Mouse (Mus musculus) mouse trophoblast stem cell (cell line): ENCODE data around the gene Gpatch1.

Experiments used
- in situ Hi-C, 2 experiments: fragments of 300-500 bp; cut with MseI, MboI; formaldehyde crosslinking; loops; 2 replicates in 1 of 2; 3 replicates in 1 of 2; pipeline ENCODE4 v1.15.1; 2025

The Gpatch1 gene

GRCm38 (mm10) chr7:35317729-35318609, at the start of gene Gpatch1:
TSS of gene Gpatch1 (minus strand) at chr7:35318440.
- in situ Hi-C loops: no loop called here

- in situ Hi-C loops: no loop called here
Observed at GRCm38 (mm10) chr7:35365161-35365910, 47.1 kb upstream of the Gpatch1 start.

- in situ Hi-C loops: no loop called here
Observed at GRCm38 (mm10) chr7:35362868-35363267, 44.6 kb upstream of the Gpatch1 start.

- in situ Hi-C loops: no loop called here
Observed at GRCm38 (mm10) chr7:35362253-35362652, 44.0 kb upstream of the Gpatch1 start.

- in situ Hi-C loops: no loop called here
Observed at GRCm38 (mm10) chr7:35357621-35358020, 39.4 kb upstream of the Gpatch1 start.

- in situ Hi-C loops: no loop called here
Observed at GRCm38 (mm10) chr7:35355303-35355872, 37.1 kb upstream of the Gpatch1 start.

- in situ Hi-C loops: no loop called here
Observed at GRCm38 (mm10) chr7:35353306-35353705, 35.1 kb upstream of the Gpatch1 start.

- in situ Hi-C loops: no loop called here
Observed at GRCm38 (mm10) chr7:35351155-35351554, 32.9 kb upstream of the Gpatch1 start.

- in situ Hi-C loops: no loop called here
Observed at GRCm38 (mm10) chr7:35349886-35350684, 31.8 kb upstream of the Gpatch1 start.

GRCm38 (mm10) chr7:35349022-35349421, 30.8 kb upstream of the Gpatch1 start:
- in situ Hi-C loops: no loop called here

GRCm38 (mm10) chr7:35347918-35348700, 29.9 kb upstream of the Gpatch1 start:
- in situ Hi-C loops: no loop called here

- in situ Hi-C loops: no loop called here
Observed at GRCm38 (mm10) chr7:35344785-35345330, 26.6 kb upstream of the Gpatch1 start.

GRCm38 (mm10) chr7:35342498-35342897, 24.3 kb upstream of the Gpatch1 start:
- in situ Hi-C loops: no loop called here

- in situ Hi-C loops: no loop called here
Observed at GRCm38 (mm10) chr7:35341282-35341681, 23.0 kb upstream of the Gpatch1 start.

GRCm38 (mm10) chr7:35340196-35340595, 22.0 kb upstream of the Gpatch1 start:
- in situ Hi-C loops: no loop called here

GRCm38 (mm10) chr7:35334527-35335452, 16.6 kb upstream of the Gpatch1 start:
- in situ Hi-C loops: no loop called here

- in situ Hi-C loops: no loop called here
Observed at GRCm38 (mm10) chr7:35333692-35334526, 15.7 kb upstream of the Gpatch1 start, which contains the start of gene Rhpn2. TSS of gene Rhpn2 (plus strand) at chr7:35334170.

- in situ Hi-C loops: no loop called here
Observed at GRCm38 (mm10) chr7:35333231-35333651, 15.0 kb upstream of the Gpatch1 start.
